ENCODE assay signal across 13 mouse cellular contexts in genomic region chr14:93380757-93381156, GRCm38 (mm10).
A peak's percentile ranks its signal among the peaks of the same experiment; 100 is the strongest.
DNase-seq lines count a peak whose midpoint lies in the region; ATAC-seq and TF ChIP-seq lines count a peak whose summit lies in the region.
"Had no signal": no experiment of that assay in that cellular context is flagged by ENCODE, and none has a peak within 500 bp of the region (broad histone marks: within the 10 kb centered on the region; RNA-seq: fewer than 3 reads in every experiment).

No protein-coding gene starts in this region.

- H3K27me3 ChIP-seq in midbrain, embryonic 11.5 days (ENCODE audit: control insufficient read depth, insufficient read depth, low read length) = no peaks in the 10 kb centered on the region
- H3K27me3 ChIP-seq in midbrain, embryonic 10.5 days (ENCODE audit: low read depth, poor library complexity, severe bottlenecking) = no peaks in the 10 kb centered on the region
- no peaks in the 10 kb centered on the region for H3K27me3 ChIP-seq in hindbrain, postnatal 0 days (ENCODE audit: insufficient read depth, low read length)
- H3K27me3 ChIP-seq: intestine, embryonic 15.5 days had no signal

- WGBS in midbrain, embryonic 11.5 days = 48% methylated on average over 1 of the region's 1 CpGs
- 40% methylated on average over 1 of the region's 1 CpGs for WGBS in midbrain, embryonic 10.5 days
- 12% methylated on average over 1 of the region's 1 CpGs for WGBS in hindbrain, postnatal 0 days

- no peak overlapping the region for H3K4me2 ChIP-seq in midbrain, embryonic 11.5 days
- H3K4me2 ChIP-seq in hindbrain, postnatal 0 days (ENCODE audit: low read depth, low read length) = no peak overlapping the region
- H3K4me2 ChIP-seq: intestine, embryonic 15.5 days; liver, embryonic 11.5 days had no signal

- intact Hi-C loops in left cerebral cortex, postnatal 36 days (cut with DNase I) = loop anchor here (5.0 kb wide), 1 partner anchor 502 kb away; no protein-coding TSS in a partner anchor

- H3K4me1 ChIP-seq in midbrain, embryonic 11.5 days (ENCODE audit: control insufficient read depth, insufficient read depth, low read length) = no peaks in the 10 kb centered on the region
- H3K4me1 ChIP-seq in midbrain, embryonic 10.5 days = no peaks in the 10 kb centered on the region
- no peaks in the 10 kb centered on the region for H3K4me1 ChIP-seq in hindbrain, postnatal 0 days (ENCODE audit: insufficient read depth, low read length)
- H3K4me1 ChIP-seq: intestine, embryonic 15.5 days had no signal

- no peak for TF ChIP-seq CTCF in hindbrain, postnatal 0 days (IDR thresholded peaks at IDR 0.05; ENCODE audit: low read depth)

- H3K4me3 ChIP-seq in midbrain, embryonic 11.5 days (ENCODE audit: low read depth, low read length) = no peak overlapping the region
- no peak overlapping the region for H3K4me3 ChIP-seq in midbrain, embryonic 10.5 days
- no peak overlapping the region for H3K4me3 ChIP-seq in hindbrain, postnatal 0 days (ENCODE audit: low read length)
- H3K4me3 ChIP-seq: intestine, embryonic 15.5 days had no signal

- ATAC-seq in midbrain, embryonic 11.5 days (ENCODE audit: low FRiP score) = peak; percentile 60
- ATAC-seq in hindbrain, postnatal 0 days = 0 out of 2 replicates have a peak, but pooled peaks have one; percentile 45
- ATAC-seq: intestine, embryonic 15.5 days; lung, postnatal 0 days had no signal

- H3K9me3 ChIP-seq in midbrain, embryonic 11.5 days (ENCODE audit: control insufficient read depth, low read length) = no peaks in the 10 kb centered on the region
- H3K9me3 ChIP-seq in midbrain, embryonic 10.5 days (replicated peaks) = no peaks in the 10 kb centered on the region
- H3K9me3 ChIP-seq in hindbrain, postnatal 0 days (ENCODE audit: low read length) = no peaks in the 10 kb centered on the region
- H3K9me3 ChIP-seq: intestine, embryonic 15.5 days had no signal

- DNase-seq in cerebellum, postnatal 10 days = peak; percentile 24
- no peak for DNase-seq in cerebellum, adult 18-20 months
- DNase-seq in midbrain, embryonic 11.5 days (ENCODE audit: low spot score, missing footprints) = peak; percentile 75
- DNase-seq in midbrain, embryonic 10.5 days (ENCODE audit: low spot score) = no peak
- peak; percentile 41 for DNase-seq in hindbrain, postnatal 0 days (ENCODE audit: low spot score)
- DNase-seq in kidney, postnatal 25 days = no peak
- DNase-seq in urinary bladder, postnatal 25 days (ENCODE audit: low spot score) = no peak
- DNase-seq in left cerebral cortex, postnatal 36 days (ENCODE audit: low spot score in 2 of 2) = no peak
- DNase-seq: kidney, postnatal 36 days had no signal

- no peak overlapping the region for H3K9ac ChIP-seq in midbrain, embryonic 11.5 days (ENCODE audit: low read length)
- H3K9ac ChIP-seq in hindbrain, postnatal 0 days (replicated peaks; ENCODE audit: low read length) = no peak overlapping the region
- H3K9ac ChIP-seq: intestine, embryonic 15.5 days had no signal

- no peak overlapping the region for H3K27ac ChIP-seq in midbrain, embryonic 11.5 days (ENCODE audit: low read depth, low read length)
- H3K27ac ChIP-seq in midbrain, embryonic 10.5 days (replicated peaks) = no peak overlapping the region
- no peak overlapping the region for H3K27ac ChIP-seq in hindbrain, postnatal 0 days
- H3K27ac ChIP-seq: intestine, embryonic 15.5 days; stomach, postnatal 0 days had no signal

- no peaks in the 10 kb centered on the region for H3K36me3 ChIP-seq in midbrain, embryonic 11.5 days (ENCODE audit: control insufficient read depth, insufficient read depth, low read length)
- H3K36me3 ChIP-seq in midbrain, embryonic 10.5 days = no peaks in the 10 kb centered on the region
- no peaks in the 10 kb centered on the region for H3K36me3 ChIP-seq in hindbrain, postnatal 0 days (ENCODE audit: insufficient read depth, low read length)
- H3K36me3 ChIP-seq: intestine, embryonic 15.5 days had no signal

Comparison
In these comparisons a context has a peak if more than half of its experiments do, and no peak if none do; other contexts are left out.
1. DNase-seq: peak in cerebellum, postnatal 10 days (2 of 2), midbrain, embryonic 11.5 days (single experiment) and hindbrain, postnatal 0 days (single experiment); none in cerebellum, adult 18-20 months (0 of 2), midbrain, embryonic 10.5 days (single experiment), kidney, postnatal 25 days (0 of 2), urinary bladder, postnatal 25 days (single experiment) and left cerebral cortex, postnatal 36 days (0 of 2).